Mouse (Mus musculus) C2C12 (cell line): ENCODE data around the gene Atp6v1a.

ENCODE experiments used
- CTCF ChIP-seq: IDR thresholded peaks from one replicate; pipeline ENCODE4 v1.5.1; 2011; ENCODE audit not compliant: control insufficient read depth, insufficient read depth, insufficient read length
- MAX ChIP-seq: IDR thresholded peaks from one replicate; pipeline ENCODE4 v1.6.1; 2011; ENCODE audit warnings: mild to moderate bottlenecking, control low read depth
- USF1 ChIP-seq: IDR thresholded peaks from one replicate; pipeline ENCODE4 v1.6.1; 2011; ENCODE audit warnings: low read depth, mild to moderate bottlenecking, control low read depth, moderate library complexity

DNA sequence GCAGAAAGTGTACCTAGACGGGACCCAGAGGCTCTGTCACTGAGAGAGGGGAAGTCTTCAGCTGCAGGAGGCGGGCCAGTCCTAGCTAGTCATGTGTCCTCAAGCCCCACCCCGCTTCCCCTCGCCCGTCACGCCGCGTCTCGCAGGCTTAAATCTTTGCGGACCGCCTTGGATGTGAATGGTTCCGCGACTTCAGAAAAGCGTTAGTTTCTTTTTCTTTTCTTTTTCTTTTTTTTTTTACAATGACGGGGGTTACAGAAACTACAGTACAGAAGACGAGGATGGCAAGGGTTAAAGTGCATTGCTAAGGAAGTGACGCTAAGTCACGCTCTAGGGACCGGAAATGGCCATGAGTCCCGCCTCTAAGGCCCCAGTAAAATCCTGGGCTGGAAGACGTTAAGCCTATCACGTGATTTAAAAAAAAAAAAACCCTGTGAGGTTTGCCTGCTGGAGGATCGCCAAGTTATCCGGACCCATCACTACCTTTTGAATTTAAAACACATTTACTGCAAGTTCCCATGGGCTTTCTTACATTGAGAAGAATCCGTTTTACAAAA is 448 bp downstream of the Atp6v1a start:
- TF ChIP-seq CTCF (no peak), USF1 (peak; percentile 88), MAX (no peak)
